Mouse (Mus musculus) embryonic facial prominence, embryonic 12.5 days (tissue): ENCODE measurements around the gene Sufu. TPM values are rescaled to one million over a fixed set of nuclear protein-coding genes. Genes with fewer than 3 reads are reported as not detected.

ENCODE experiments used
- ATAC-seq: fragments of 200-750 bp; cut with Nextera tagmentation; 2 replicates; pipeline ENCODE4 v1.8.0; 2017; ENCODE audit not compliant: insufficient number of reproducible peaks, insufficient read depth, low FRiP score, low TSS enrichment
- H3K27ac ChIP-seq: fragments of 300-500 bp; sonication (generic); 2 replicates; pipeline ENCODE4 v1.5.1; 2016; ENCODE audit warnings: mild to moderate bottlenecking
- H3K27me3 ChIP-seq: fragments of 300-500 bp; sonication (generic); 2 replicates; pipeline ENCODE4 v1.6.1; 2016; ENCODE audit warnings: mild to moderate bottlenecking, moderate library complexity
- H3K36me3 ChIP-seq: fragments of 300-500 bp; sonication (generic); 2 replicates; pipeline ENCODE4 v1.6.1; 2016; ENCODE audit warnings: mild to moderate bottlenecking
- H3K4me1 ChIP-seq: fragments of 300-500 bp; sonication (generic); 2 replicates; pipeline ENCODE4 v1.6.1; 2016
- H3K4me2 ChIP-seq: fragments of 300-500 bp; sonication (generic); replicated peaks from 2 replicates; pipeline ENCODE4 v1.6.1; 2016; ENCODE audit warnings: mild to moderate bottlenecking, moderate library complexity
- H3K4me3 ChIP-seq: fragments of 300-500 bp; sonication (generic); 2 replicates; pipeline ENCODE4 v1.5.1; 2016; ENCODE audit warnings: mild to moderate bottlenecking
- H3K9ac ChIP-seq: fragments of 300-500 bp; sonication (generic); 2 replicates; pipeline ENCODE4 v1.6.1; 2016; ENCODE audit warnings: mild to moderate bottlenecking, moderate library complexity
- H3K9me3 ChIP-seq: fragments of 300-500 bp; sonication (generic); 2 replicates; pipeline ENCODE4 v1.6.1; 2016; ENCODE audit warnings: mild to moderate bottlenecking, moderate library complexity
- WGBS: fragments of 180-500 bp; shearing (Covaris S2); methylation state at CpG from one replicate; pipeline ENCODE4 v1.1.7; 2016; 5-methylcytosine and 5-hydroxymethylcytosine counted together
- polyA plus RNA-seq: library from polyadenylated mRNA; unstranded; fragments of >200 nt; fragmentation: Nextera tagmentation; extraction: Ambion mirVana; gene quantifications from 2 replicates; pipeline ENCODE4 v1.2.1, GENCODE M21; 2016

Sufu gene
- polyA plus RNA-seq, 1 experiment from 2014 or later, result 47.6 TPM

GRCm38 (mm10) chr19:46443509-46443908 is 46.8 kb downstream of the Sufu start:
- Histone ChIP-seq H3K9ac (no peak overlapping the region), H3K9me3 (no peaks in the 10 kb centered on the region), H3K36me3 (no peaks in the 10 kb centered on the region), H3K4me1 (peaks cover 35% of the 10 kb centered on the region), H3K4me3 (no peak overlapping the region), H3K27me3 (no peaks in the 10 kb centered on the region), H3K27ac (peak overlapping the region; percentile 55), H3K4me2 (no peak overlapping the region)
- WGBS, result 19% methylated on average over 6 of the region's 6 CpGs
- ATAC-seq, result no peak

DNA sequence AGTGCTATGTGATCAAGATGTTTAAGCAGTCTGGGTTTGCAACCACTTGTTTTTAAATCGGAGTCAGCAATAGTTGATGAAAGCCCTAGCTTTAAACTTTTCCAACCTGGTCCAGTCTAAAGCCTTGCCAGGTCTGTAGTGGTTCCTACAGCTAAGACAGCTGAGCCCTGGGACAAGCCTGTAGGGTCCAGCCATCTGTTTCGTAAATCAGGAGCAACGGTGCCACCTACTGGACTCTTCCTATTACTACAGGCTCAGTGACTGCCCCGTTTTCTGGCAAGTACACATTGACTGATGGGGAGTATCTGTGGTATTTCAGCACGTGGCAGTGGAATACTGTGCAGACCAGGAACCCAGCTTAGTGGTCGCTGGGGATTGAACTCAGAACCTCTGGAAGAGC is 47.5 kb downstream of the Sufu start:
- H3K27me3 ChIP-seq, result no peaks in the 10 kb centered on the region
- no peak overlapping the region for H3K27ac ChIP-seq
- H3K9me3 ChIP-seq, result no peaks in the 10 kb centered on the region
- peaks cover 41% of the 10 kb centered on the region for H3K4me1 ChIP-seq
- ATAC-seq, result no peak
- no peak overlapping the region for H3K4me3 ChIP-seq
- no peak overlapping the region for H3K4me2 ChIP-seq
- WGBS, result 4% methylated on average over 6 of the region's 6 CpGs
- no peaks in the 10 kb centered on the region for H3K36me3 ChIP-seq
- H3K9ac ChIP-seq, result no peak overlapping the region

DNA sequence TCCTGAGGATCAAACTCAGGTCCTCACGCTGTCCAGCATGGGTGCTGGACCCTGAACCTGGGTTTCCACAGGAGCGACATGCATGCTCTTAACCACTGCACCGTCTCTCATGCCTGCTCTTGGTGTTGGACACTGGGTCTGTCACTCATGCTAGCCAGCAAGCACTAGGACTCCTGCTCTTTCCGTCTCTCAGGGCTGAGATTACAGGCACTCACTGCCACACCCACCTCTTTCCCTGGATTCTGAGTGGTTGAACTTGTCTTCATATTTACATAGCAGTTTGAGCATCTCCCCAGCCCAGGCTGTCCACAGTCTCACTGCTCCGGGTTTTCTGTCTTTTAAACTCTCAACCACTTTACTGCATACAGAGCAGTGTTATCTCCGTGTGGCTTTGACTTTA is 48.9 kb downstream of the Sufu start:
- Histone ChIP-seq H3K27me3 (no peaks in the 10 kb centered on the region), H3K4me2 (no peak overlapping the region), H3K9ac (no peak overlapping the region), H3K27ac (no peak overlapping the region), H3K9me3 (no peaks in the 10 kb centered on the region), H3K36me3 (no peaks in the 10 kb centered on the region), H3K4me1 (peaks cover 51% of the 10 kb centered on the region), H3K4me3 (no peak overlapping the region)
- WGBS, result 52% methylated on average over 6 of the region's 6 CpGs
- no peak for ATAC-seq

DNA sequence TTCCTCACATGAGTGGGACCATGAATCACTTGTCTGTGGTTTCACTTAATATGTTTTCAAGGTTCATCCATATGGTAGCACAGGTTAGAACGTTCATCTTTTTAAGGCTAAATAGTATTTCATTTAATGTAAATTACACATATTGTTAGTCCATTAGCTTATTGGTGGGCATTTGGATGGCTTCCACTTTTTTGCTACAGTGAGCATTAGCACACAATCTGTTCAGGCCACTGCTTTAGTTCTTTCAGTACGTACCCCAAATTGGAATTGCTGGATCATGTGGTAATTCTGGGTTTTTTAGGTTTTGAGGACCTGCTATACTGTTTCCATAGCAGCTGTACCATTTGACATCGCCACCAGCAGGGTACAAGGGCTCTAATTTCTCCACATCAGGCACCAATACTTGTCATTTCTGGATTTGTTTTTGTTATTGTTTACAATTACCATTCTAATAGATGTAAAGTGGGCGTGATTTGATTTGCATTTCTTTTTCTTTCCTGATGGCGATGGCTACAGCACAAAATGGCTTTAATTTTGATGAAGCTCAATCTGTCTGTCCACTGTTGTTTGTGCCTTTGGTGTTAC is 49.8 kb downstream of the Sufu start:
- Histone ChIP-seq H3K4me1 (peaks cover 51% of the 10 kb centered on the region), H3K4me2 (no peak overlapping the region), H3K9ac (no peak overlapping the region), H3K27ac (peak overlapping the region; percentile 73; the same call in 1 of the 2 replicates), H3K36me3 (no peaks in the 10 kb centered on the region), H3K9me3 (no peaks in the 10 kb centered on the region), H3K4me3 (no peak overlapping the region), H3K27me3 (no peaks in the 10 kb centered on the region)
- whole genome bisulfite sequencing, result 87% methylated on average over 5 of the region's 5 CpGs
- no peak for ATAC-seq

- Histone ChIP-seq H3K36me3 (no peaks in the 10 kb centered on the region), H3K4me2 (no peak overlapping the region), H3K27ac (peak overlapping the region; percentile 73), H3K9me3 (no peaks in the 10 kb centered on the region), H3K9ac (no peak overlapping the region), H3K4me1 (peaks cover 51% of the 10 kb centered on the region), H3K27me3 (no peaks in the 10 kb centered on the region), H3K4me3 (no peak overlapping the region)
- WGBS, result 47% methylated on average over 7 of the region's 7 CpGs
- ATAC-seq, result no peak
These were observed 50.4 kb downstream of the Sufu start for GRCm38 (mm10) chr19:46447110-46447509.

GRCm38 (mm10) chr19:46447911-46448310 is 51.2 kb downstream of the Sufu start:
- H3K4me3 ChIP-seq, result no peak overlapping the region

DNA sequence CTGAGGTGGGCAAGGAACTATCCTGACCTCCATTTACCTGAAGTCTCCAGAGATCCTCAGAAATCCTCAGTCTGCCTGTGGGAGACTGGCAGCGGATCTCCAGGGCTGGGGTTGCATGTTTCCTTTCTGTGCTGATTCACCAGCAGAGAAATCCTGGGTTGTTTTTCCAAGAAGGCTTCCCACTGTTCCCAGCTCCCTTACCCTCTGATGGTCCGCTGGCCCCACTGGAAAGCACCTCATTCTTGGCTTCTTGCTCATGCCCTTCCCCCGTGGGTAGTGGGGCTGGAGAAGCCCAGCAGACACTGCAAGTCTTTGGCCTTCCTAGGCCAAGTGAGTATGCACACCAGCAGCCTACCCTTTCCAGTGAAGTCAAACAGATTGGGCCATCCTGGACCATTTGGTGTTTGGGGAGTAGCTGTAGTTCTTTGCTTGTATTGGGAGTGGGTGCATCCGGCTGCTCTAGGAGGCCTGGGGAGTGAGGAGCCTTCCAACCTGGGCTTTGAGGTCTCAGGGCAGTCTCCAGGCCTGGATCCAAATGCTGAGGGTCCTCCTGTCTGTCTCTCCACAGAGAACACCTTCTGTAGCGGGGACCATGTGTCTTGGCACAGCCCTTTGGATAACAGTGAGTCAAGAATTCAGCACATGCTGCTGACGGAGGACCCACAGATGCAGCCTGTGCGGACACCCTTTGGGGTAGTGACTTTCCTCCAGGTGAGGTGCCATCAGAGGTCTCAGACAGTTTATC is 52.7 kb downstream of the Sufu start:
- H3K36me3 ChIP-seq, result peaks cover 14% of the 10 kb centered on the region
- H3K4me1 ChIP-seq, result peaks cover 38% of the 10 kb centered on the region
- ATAC-seq, result no peak
- H3K4me2 ChIP-seq, result no peak overlapping the region
- H3K27ac ChIP-seq, result no peak overlapping the region
- no peaks in the 10 kb centered on the region for H3K9me3 ChIP-seq
- H3K9ac ChIP-seq, result no peak overlapping the region
- H3K4me3 ChIP-seq, result no peak overlapping the region
- 75% methylated on average over 7 of the region's 7 CpGs for WGBS
- no peaks in the 10 kb centered on the region for H3K27me3 ChIP-seq

More at GRCm38 (mm10) chr19:46447911-46448310, 51.2 kb downstream of the Sufu start:
- peak; percentile 53; the same call in 1 of the 2 replicates for ATAC-seq
- Histone ChIP-seq H3K36me3 (peaks cover 1% of the 10 kb centered on the region; the same call in 1 of the 2 replicates), H3K4me2 (peak overlapping the region; percentile 25), H3K9me3 (no peaks in the 10 kb centered on the region), H3K9ac (no peak overlapping the region), H3K4me1 (peaks cover 49% of the 10 kb centered on the region), H3K27ac (peak overlapping the region; percentile 73), H3K27me3 (no peaks in the 10 kb centered on the region)
- WGBS, result 14% methylated on average over 6 of the region's 6 CpGs

DNA sequence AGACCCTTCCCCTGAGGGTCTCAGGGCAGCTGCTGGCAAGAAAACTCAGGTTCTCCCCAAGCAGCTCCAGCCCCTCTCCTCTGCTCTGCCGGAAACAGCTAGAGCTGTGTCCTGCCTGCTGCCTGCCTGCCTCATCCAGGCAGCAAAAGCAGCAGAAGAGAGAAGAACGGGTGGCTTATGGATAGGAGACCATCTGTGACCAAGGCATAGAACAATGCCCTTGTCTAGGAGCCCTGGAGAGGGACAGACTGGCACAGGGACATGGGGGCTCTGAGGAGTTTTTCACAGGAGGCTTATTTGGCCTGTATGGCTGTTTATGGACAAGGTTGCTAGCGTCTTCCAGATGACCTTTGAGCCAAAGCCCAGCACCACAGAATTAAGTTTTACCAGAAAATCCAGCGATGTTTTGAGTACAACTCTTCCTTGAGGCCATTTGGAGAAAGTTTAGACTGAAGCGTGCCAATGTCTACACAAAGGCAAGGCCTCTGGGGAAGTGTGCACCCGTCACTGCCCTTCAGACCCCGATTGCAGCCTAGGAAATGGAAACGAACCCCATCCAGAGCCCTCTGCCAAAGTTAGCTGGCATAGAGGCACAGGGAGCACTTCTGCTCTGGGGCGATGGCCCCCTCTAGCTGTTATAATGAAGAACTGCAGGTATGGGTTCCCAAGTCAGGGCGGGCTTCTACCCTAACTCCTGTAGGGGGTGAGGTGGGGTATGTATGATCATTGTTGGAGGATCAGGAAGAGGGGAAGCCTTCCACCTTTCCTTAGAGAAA is 55.5 kb downstream of the Sufu start:
- Histone ChIP-seq H3K27ac (no peak overlapping the region; the same call in 1 of the 2 replicates), H3K4me1 (peaks cover 41% of the 10 kb centered on the region), H3K9ac (no peak overlapping the region)

GRCm38 (mm10) chr19:46452916-46453315 is 56.2 kb downstream of the Sufu start:
- WGBS, result 81% methylated on average over 9 of the region's 9 CpGs

More for the DNA sequence above, 55.5 kb downstream of the Sufu start:
- ATAC-seq, result no peak
- Histone ChIP-seq H3K4me3 (no peak overlapping the region), H3K36me3 (peaks cover 39% of the 10 kb centered on the region), H3K4me2 (no peak overlapping the region), H3K27me3 (no peaks in the 10 kb centered on the region), H3K9me3 (no peaks in the 10 kb centered on the region)
- 35% methylated on average over 10 of the region's 10 CpGs for WGBS

DNA sequence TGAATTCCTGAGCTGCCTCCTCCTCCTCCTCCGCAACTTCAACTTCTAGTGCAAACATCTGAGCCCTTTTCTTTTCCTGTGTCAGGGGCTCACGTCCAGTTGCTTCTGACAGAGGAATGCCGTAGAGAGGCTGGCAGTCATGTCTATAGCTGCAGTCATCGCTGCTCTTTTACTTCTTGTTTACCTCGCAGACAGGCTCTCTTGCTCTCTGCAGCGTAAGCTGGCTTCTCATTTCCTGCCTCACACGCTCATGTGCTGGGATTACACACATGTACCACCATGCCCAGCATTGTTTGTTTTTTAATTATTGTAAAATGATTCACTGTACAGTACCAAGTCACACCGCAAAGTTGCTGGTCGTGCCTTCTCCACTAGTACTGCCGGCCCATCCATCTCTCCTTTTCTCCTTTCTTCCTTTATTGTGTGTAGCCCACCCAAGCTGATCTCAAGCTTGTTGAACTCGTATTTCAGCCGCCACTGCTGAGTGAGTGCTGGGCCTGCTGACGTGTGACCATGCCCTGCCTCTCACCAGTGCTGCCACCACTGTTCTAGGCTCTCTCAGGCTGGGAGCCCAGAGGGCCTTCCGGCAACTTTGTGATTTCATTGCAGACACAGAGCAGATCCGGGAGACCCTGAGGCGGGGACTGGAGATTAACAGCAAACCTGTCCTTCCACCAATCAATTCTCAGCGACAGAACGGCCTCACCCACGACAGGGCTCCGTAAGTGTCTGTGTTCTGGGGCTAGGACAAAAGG is 57.6 kb downstream of the Sufu start:
- peaks cover 22% of the 10 kb centered on the region for H3K4me1 ChIP-seq
- peak overlapping the region; percentile 84 for H3K27ac ChIP-seq
- H3K9ac ChIP-seq, result no peak overlapping the region
- WGBS, result 60% methylated on average over 20 of the region's 20 CpGs
- ATAC-seq, result no peak
- H3K4me3 ChIP-seq, result no peak overlapping the region
- H3K36me3 ChIP-seq, result peaks cover 47% of the 10 kb centered on the region
- H3K4me2 ChIP-seq, result no peak overlapping the region
- H3K27me3 ChIP-seq, result no peaks in the 10 kb centered on the region
- H3K9me3 ChIP-seq, result no peaks in the 10 kb centered on the region

More at GRCm38 (mm10) chr19:46452916-46453315, 56.2 kb downstream of the Sufu start:
- Histone ChIP-seq H3K4me3 (no peak overlapping the region), H3K9ac (no peak overlapping the region), H3K27me3 (no peaks in the 10 kb centered on the region), H3K27ac (peak overlapping the region; percentile 61), H3K9me3 (no peaks in the 10 kb centered on the region), H3K36me3 (peaks cover 39% of the 10 kb centered on the region), H3K4me1 (peaks cover 34% of the 10 kb centered on the region), H3K4me2 (no peak overlapping the region)
- ATAC-seq, result no peak

DNA sequence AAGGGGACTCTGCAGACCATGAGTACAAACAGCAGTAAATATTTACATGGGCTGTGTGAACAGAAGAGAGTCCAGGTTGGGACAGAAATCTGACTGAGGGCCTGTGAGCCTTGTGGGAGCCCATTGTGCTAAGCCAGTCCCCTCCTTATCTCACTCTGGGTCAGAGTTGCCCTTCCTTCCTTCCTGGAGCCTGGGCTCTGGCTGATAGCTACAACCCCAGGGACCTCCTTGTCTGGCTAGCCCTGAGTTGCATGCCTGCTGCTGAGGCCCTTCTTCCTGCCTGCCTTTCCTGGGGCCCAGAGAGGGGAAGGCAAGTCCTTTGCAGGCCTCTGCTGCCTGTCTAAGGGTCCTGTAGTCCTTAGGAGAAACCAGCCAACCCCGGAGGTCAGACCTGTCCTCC is 58.3 kb downstream of the Sufu start:
- no peaks in the 10 kb centered on the region for H3K27me3 ChIP-seq
- H3K27ac ChIP-seq, result peak overlapping the region; percentile 84
- 50% methylated on average over 1 of the region's 1 CpGs for WGBS
- ATAC-seq, result no peak
- no peak overlapping the region for H3K4me2 ChIP-seq
- no peak overlapping the region for H3K4me3 ChIP-seq
- peaks cover 14% of the 10 kb centered on the region for H3K4me1 ChIP-seq
- H3K36me3 ChIP-seq, result peaks cover 55% of the 10 kb centered on the region
- H3K9ac ChIP-seq, result peak overlapping the region; percentile 15; the same call in 1 of the 2 replicates
- no peaks in the 10 kb centered on the region for H3K9me3 ChIP-seq
